Mouse (Mus musculus): Measurements from ENCODE around the gene Prtn3. TPM values are rescaled to one million over a fixed set of nuclear protein-coding genes. Genes with fewer than 3 reads are reported as not detected.

The Prtn3 gene
- polyA plus RNA-seq, 1 experiment from 2014 or later = 11.2 TPM

- Histone ChIP-seq H3K36me3 (ENCODE audit: control insufficient read depth, insufficient read depth, low read length) (peaks cover 32% of the 10 kb centered on the region), H3K27ac (ENCODE audit: low read depth, low read length) (no peak overlapping the region), H3K4me1 (ENCODE audit: control insufficient read depth, insufficient read depth, low read depth, low read length) (peaks cover 12% of the 10 kb centered on the region), H3K4me3 (ENCODE audit: low read length) (no peak overlapping the region), H3K9ac (ENCODE audit: low read depth, low read length) (no peak overlapping the region), H3K9me3 (ENCODE audit: control insufficient read depth, low read length) (no peaks in the 10 kb centered on the region), H3K27me3 (replicated peaks; ENCODE audit: control insufficient read depth, insufficient read depth, low read length) (no peaks in the 10 kb centered on the region), H3K4me2 (ENCODE audit: low read length) (no peak overlapping the region)
- no peak for ATAC-seq
- WGBS = 78% methylated on average over 11 of the region's 11 CpGs
Observed at GRCm38 (mm10) chr10:79866601-79867000, 7.7 kb upstream of the Prtn3 start.

GRCm38 (mm10) chr10:79871845-79872244, 2.4 kb upstream of the Prtn3 start:
- Histone ChIP-seq H3K4me2 (ENCODE audit: low read length) (peak overlapping the region; percentile 96), H3K9ac (ENCODE audit: low read depth, low read length) (no peak overlapping the region; the same call in 1 of the 2 replicates), H3K27ac (ENCODE audit: low read depth, low read length) (no peak overlapping the region), H3K9me3 (ENCODE audit: control insufficient read depth, low read length) (no peaks in the 10 kb centered on the region), H3K27me3 (replicated peaks; ENCODE audit: control insufficient read depth, insufficient read depth, low read length) (no peaks in the 10 kb centered on the region), H3K4me1 (ENCODE audit: control insufficient read depth, insufficient read depth, low read depth, low read length) (peaks cover 29% of the 10 kb centered on the region), H3K4me3 (ENCODE audit: low read length) (peak overlapping the region; percentile 65), H3K36me3 (ENCODE audit: control insufficient read depth, insufficient read depth, low read length) (peaks cover 3% of the 10 kb centered on the region; the same call in 1 of the 2 replicates)
- ATAC-seq = no peak
- 77% methylated on average over 8 of the region's 8 CpGs for WGBS

- H3K36me3 ChIP-seq (ENCODE audit: control insufficient read depth, insufficient read depth, low read length) = 0 out of 2 replicates have a peak, but pooled peaks cover 3% of the 10 kb centered on the region
- 45% methylated on average over 3 of the region's 3 CpGs for WGBS
- ATAC-seq = no peak
- no peaks in the 10 kb centered on the region for H3K9me3 ChIP-seq (ENCODE audit: control insufficient read depth, low read length)
- H3K27me3 ChIP-seq (replicated peaks; ENCODE audit: control insufficient read depth, insufficient read depth, low read length) = no peaks in the 10 kb centered on the region
- peaks cover 29% of the 10 kb centered on the region for H3K4me1 ChIP-seq (ENCODE audit: control insufficient read depth, insufficient read depth, low read depth, low read length)
- H3K27ac ChIP-seq (ENCODE audit: low read depth, low read length) = peak overlapping the region; percentile 90
- peak overlapping the region; percentile 65 for H3K4me3 ChIP-seq (ENCODE audit: low read length)
- peak overlapping the region; percentile 74 for H3K9ac ChIP-seq (ENCODE audit: low read depth, low read length)
- H3K4me2 ChIP-seq (ENCODE audit: low read length) = peak overlapping the region; percentile 96
Observed at GRCm38 (mm10) chr10:79872862-79873261, 1.4 kb upstream of the Prtn3 start.

- WGBS = 5% methylated on average over 6 of the region's 6 CpGs
- peak overlapping the region; percentile 65 for H3K4me3 ChIP-seq (ENCODE audit: low read length)
- H3K9me3 ChIP-seq (ENCODE audit: control insufficient read depth, low read length) = no peaks in the 10 kb centered on the region
- no peak for ATAC-seq
- peak overlapping the region; percentile 90 for H3K27ac ChIP-seq (ENCODE audit: low read depth, low read length)
- 0 out of 2 replicates have a peak, but pooled peaks cover 3% of the 10 kb centered on the region for H3K36me3 ChIP-seq (ENCODE audit: control insufficient read depth, insufficient read depth, low read length)
- H3K4me1 ChIP-seq (ENCODE audit: control insufficient read depth, insufficient read depth, low read depth, low read length) = peaks cover 29% of the 10 kb centered on the region
- H3K27me3 ChIP-seq (replicated peaks; ENCODE audit: control insufficient read depth, insufficient read depth, low read length) = no peaks in the 10 kb centered on the region
- H3K4me2 ChIP-seq (ENCODE audit: low read length) = peak overlapping the region; percentile 96
- H3K9ac ChIP-seq (ENCODE audit: low read depth, low read length) = peak overlapping the region; percentile 74
Observed at GRCm38 (mm10) chr10:79873313-79873712, 963 bp upstream of the Prtn3 start.

- Histone ChIP-seq H3K9me3 (ENCODE audit: control insufficient read depth, low read length) (no peaks in the 10 kb centered on the region), H3K36me3 (ENCODE audit: control insufficient read depth, insufficient read depth, low read length) (0 out of 2 replicates have a peak, but pooled peaks cover 3% of the 10 kb centered on the region), H3K4me1 (ENCODE audit: control insufficient read depth, insufficient read depth, low read depth, low read length) (peaks cover 29% of the 10 kb centered on the region), H3K27me3 (replicated peaks; ENCODE audit: control insufficient read depth, insufficient read depth, low read length) (no peaks in the 10 kb centered on the region), H3K4me2 (ENCODE audit: low read length) (peak overlapping the region; percentile 96), H3K4me3 (ENCODE audit: low read length) (peak overlapping the region; percentile 65), H3K27ac (ENCODE audit: low read depth, low read length) (peak overlapping the region; percentile 90), H3K9ac (ENCODE audit: low read depth, low read length) (peak overlapping the region; percentile 74)
- whole genome bisulfite sequencing = under 1% methylated on average over 18 of the region's 26 CpGs
- ATAC-seq = peak; percentile 5; the same call in 1 of the 2 replicates
Observed at GRCm38 (mm10) chr10:79873715-79874289, 474 bp upstream of the Prtn3 start.

GRCm38 (mm10) chr10:79877174-79877573, 2.9 kb downstream of the Prtn3 start:
- Histone ChIP-seq H3K4me1 (ENCODE audit: control insufficient read depth, insufficient read depth, low read depth, low read length) (peaks cover 16% of the 10 kb centered on the region), H3K4me2 (ENCODE audit: low read length) (no peak overlapping the region), H3K9ac (ENCODE audit: low read depth, low read length) (no peak overlapping the region), H3K9me3 (ENCODE audit: control insufficient read depth, low read length) (no peaks in the 10 kb centered on the region), H3K36me3 (ENCODE audit: control insufficient read depth, insufficient read depth, low read length) (no peaks in the 10 kb centered on the region), H3K27ac (ENCODE audit: low read depth, low read length) (no peak overlapping the region), H3K27me3 (replicated peaks; ENCODE audit: control insufficient read depth, insufficient read depth, low read length) (peaks cover 4% of the 10 kb centered on the region; the same call in 1 of the 2 replicates), H3K4me3 (ENCODE audit: low read length) (no peak overlapping the region)
- no peak for ATAC-seq
- 46% methylated on average over 1 of the region's 1 CpGs for WGBS

- 41% methylated on average over 12 of the region's 12 CpGs for WGBS
- H3K9me3 ChIP-seq (ENCODE audit: control insufficient read depth, low read length) = no peaks in the 10 kb centered on the region
- H3K36me3 ChIP-seq (ENCODE audit: control insufficient read depth, insufficient read depth, low read length) = no peaks in the 10 kb centered on the region
- no peak overlapping the region for H3K4me3 ChIP-seq (ENCODE audit: low read length)
- no peak for ATAC-seq
- peaks cover 4% of the 10 kb centered on the region; the same call in 1 of the 2 replicates for H3K27me3 ChIP-seq (replicated peaks; ENCODE audit: control insufficient read depth, insufficient read depth, low read length)
- H3K27ac ChIP-seq (ENCODE audit: low read depth, low read length) = no peak overlapping the region
- H3K4me1 ChIP-seq (ENCODE audit: control insufficient read depth, insufficient read depth, low read depth, low read length) = peaks cover 14% of the 10 kb centered on the region
- H3K9ac ChIP-seq (ENCODE audit: low read depth, low read length) = no peak overlapping the region
- no peak overlapping the region for H3K4me2 ChIP-seq (ENCODE audit: low read length)
Observed at GRCm38 (mm10) chr10:79877757-79878156, 3.5 kb downstream of the Prtn3 start.

- ATAC-seq = no peak
- 48% methylated on average over 3 of the region's 3 CpGs for WGBS
- Histone ChIP-seq H3K36me3 (ENCODE audit: control insufficient read depth, insufficient read depth, low read length) (no peaks in the 10 kb centered on the region), H3K9ac (ENCODE audit: low read depth, low read length) (no peak overlapping the region), H3K4me1 (ENCODE audit: control insufficient read depth, insufficient read depth, low read depth, low read length) (peaks cover 14% of the 10 kb centered on the region), H3K4me3 (ENCODE audit: low read length) (no peak overlapping the region), H3K9me3 (ENCODE audit: control insufficient read depth, low read length) (no peaks in the 10 kb centered on the region), H3K4me2 (ENCODE audit: low read length) (no peak overlapping the region), H3K27ac (ENCODE audit: low read depth, low read length) (no peak overlapping the region), H3K27me3 (replicated peaks; ENCODE audit: control insufficient read depth, insufficient read depth, low read length) (peaks cover 4% of the 10 kb centered on the region; the same call in 1 of the 2 replicates)
Observed at GRCm38 (mm10) chr10:79879527-79879926, 5.3 kb downstream of the Prtn3 start.

GRCm38 (mm10) chr10:79880721-79881120, 6.4 kb downstream of the Prtn3 start:
- Histone ChIP-seq H3K36me3 (ENCODE audit: control insufficient read depth, insufficient read depth, low read length) (no peaks in the 10 kb centered on the region), H3K4me1 (ENCODE audit: control insufficient read depth, insufficient read depth, low read depth, low read length) (peaks cover 5% of the 10 kb centered on the region; the same call in 1 of the 2 replicates)
- 16% methylated on average over 9 of the region's 9 CpGs for WGBS

More at GRCm38 (mm10) chr10:79880721-79881120, 6.4 kb downstream of the Prtn3 start:
- Histone ChIP-seq H3K4me3 (ENCODE audit: low read length) (no peak overlapping the region), H3K4me2 (ENCODE audit: low read length) (no peak overlapping the region), H3K27me3 (replicated peaks; ENCODE audit: control insufficient read depth, insufficient read depth, low read length) (peaks cover 4% of the 10 kb centered on the region; the same call in 1 of the 2 replicates), H3K9ac (ENCODE audit: low read depth, low read length) (no peak overlapping the region), H3K9me3 (ENCODE audit: control insufficient read depth, low read length) (no peaks in the 10 kb centered on the region), H3K27ac (ENCODE audit: low read depth, low read length) (no peak overlapping the region)
- ATAC-seq = no peak
